Mouse (Mus musculus): Measurements from ENCODE around the gene Ift52.

The Ift52 gene

DNA sequence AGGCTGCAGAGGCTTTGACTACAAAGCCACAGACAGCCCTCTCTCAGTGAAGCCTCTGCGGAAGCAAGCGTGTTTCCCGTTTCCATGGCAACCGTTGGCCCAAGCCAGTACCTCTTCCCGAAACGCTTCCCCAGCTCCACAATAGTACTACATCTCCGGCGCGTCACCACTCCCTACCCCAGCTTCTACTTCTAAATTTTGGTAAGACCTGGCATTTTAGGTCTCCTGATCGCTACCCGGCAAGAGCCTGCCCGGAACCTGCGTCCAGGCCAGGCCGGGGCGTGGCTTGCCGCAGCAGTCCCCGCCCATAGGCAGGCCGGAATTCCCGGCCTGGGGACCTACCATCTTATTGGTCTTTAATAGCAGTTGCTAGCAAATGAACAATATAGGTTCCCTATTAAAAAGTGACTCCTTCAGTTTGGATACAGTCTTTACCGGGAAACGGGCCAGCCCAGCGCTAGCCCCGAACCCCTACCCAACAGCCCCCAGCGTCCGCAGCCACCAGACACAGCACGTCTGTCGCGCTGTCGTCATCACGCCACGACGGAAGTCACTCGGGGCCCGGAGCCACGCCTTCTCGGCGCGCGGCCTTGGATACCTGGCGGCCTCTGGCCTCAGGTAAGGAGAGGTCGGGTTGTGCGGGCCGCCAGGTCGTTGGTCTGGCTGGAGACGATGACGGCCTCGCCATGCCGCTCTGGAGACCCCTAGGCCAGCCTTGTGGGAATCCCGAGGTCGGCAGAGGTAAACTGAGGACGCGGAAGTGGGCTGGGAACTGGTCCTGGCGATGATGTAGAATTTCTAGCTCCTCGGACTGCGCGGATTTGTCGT lies at the start of gene Ift52:
Gene Ift52, plus strand, starts transcription at position 439 of the 828 bp plus-strand sequence.
- DNase-seq: peak; percentile 91

DNA sequence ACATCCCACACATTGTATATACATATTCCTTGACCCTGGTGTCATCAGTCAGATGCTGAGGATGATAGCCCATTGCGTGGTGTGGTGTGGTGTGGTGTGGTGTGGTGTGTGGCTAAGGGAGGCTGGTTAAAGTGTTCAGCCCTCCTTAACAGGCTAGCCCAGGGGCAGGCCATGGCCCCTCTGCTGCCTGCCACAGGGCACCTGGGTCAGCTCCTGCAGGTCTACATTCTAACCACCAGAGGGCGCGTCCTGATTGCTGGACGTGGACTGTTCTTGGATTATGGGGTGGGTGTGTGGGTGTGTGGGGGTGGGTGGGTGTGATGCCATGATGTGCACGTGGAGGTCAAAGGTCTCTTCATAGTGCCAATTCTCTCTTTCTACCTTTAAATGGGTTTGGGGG lies 48.8 kb upstream of the Ift52 start:
- no peak for DNase-seq

DNA sequence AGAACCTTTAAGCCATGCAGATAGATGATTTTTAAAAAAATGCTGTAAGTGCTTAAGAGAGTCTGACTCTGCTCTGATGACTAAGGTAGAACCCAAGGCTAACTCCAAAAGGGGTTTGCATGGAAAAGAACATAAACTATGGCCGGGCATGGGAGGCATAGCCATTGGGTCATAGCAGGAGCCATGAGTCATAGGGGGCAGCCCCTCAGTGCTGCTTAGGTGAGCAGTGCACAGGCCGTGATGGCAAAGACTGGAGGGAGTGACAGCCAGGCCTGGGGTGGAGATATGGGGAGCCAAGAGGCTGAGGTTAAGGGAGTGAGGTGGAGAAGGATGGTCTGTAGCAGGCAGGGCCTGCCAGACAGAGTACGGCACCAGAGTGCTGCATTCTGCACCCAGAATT lies 48.1 kb upstream of the Ift52 start:
- DNase-seq: no peak

- DNase-seq: no peak
Measured at GRCm38 (mm10) chr2:162970896-162971295, 46.3 kb upstream of the Ift52 start.

DNA sequence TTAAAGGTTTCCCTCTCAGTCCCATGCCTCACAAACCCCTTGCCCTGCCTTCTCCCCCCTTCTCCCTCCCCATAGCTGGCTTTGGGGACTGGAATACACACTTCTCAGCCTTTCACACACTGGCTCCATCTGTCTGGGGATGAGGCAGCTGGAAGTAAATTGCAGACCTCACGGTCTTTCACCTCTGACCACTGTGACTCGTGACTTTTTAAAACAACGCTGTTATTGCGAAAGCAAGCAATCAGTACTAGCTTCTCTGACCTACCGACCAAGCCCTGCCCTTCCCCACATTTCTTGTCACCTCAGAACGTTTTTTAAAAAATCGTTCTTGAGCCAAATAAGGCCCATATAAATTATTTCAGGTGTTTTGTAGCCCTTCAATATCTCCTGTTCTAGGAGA lies 44.4 kb upstream of the Ift52 start:
- DNase-seq: no peak

DNA sequence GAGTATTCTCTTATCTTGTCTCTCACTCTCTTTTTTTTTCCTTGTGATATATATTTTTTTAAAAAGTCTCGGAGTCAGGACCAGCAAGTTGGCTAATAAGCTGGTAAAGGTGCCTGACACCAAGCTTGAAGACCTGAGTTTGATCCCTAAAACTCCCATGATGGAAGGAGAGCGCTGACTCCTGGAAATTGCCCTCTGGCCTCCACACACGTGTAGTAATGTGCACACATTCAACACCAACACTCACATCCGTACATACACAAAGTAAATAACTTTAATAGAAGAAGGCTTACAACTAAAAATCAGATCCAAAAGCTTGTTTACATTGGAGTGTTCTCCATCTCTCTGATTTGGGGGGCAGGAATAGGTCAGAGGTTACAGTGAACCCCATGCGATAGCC lies 43.9 kb upstream of the Ift52 start:
- DNase-seq: no peak

GRCm38 (mm10) chr2:162973637-162974036 lies 43.5 kb upstream of the Ift52 start:
- DNase-seq: no peak

DNA sequence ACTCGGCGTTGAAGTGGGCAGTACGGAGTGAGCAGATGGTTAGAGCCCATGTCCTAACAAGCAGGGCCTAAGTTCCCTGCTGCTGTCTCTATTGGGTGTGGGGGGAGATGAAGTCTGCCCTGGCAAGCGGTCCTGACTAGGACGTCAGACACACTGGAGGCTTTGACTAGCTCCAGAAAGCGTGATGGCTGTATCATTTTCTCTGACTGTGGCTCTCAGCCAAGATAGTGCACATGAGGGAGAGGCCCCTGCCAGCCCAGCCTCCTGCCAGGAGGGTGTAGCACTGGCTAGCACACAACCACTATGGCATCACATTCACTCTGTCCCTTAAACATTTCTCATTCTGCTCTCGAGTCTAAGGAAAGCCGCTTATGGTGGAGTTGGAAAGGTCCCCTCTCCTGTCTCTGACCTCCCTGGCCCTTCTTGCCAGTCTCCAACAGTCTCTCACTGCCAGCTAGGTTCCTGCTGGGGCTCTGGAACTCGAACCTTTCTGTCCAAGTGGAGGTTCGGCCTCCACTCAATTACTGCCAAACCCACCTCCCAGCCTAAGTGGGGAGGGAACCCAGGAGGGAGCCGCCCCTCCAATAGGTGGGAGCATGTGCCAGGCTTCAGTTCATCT lies 41.9 kb upstream of the Ift52 start:
- DNase-seq: no peak

DNA sequence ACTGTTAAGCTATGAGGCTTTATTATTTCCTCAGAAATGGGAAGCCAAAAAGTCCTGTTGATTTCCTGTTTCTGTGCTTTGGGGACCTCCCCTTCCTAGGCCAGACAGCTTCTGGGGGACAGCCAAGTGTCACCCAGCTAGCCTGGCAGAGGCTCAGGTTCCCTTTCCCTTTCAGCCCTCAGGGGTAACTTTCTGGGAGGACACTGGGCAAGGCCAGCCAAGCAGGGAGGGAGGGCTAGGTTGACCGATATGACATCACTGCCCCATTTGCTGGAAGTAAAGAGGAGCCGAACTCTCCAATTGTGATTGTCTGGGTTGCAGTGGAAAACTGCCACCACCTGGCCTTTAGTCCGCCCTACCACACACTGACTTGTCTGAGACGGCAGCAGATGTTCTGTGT lies 41.2 kb upstream of the Ift52 start:
- peak; percentile 68 for DNase-seq

DNA sequence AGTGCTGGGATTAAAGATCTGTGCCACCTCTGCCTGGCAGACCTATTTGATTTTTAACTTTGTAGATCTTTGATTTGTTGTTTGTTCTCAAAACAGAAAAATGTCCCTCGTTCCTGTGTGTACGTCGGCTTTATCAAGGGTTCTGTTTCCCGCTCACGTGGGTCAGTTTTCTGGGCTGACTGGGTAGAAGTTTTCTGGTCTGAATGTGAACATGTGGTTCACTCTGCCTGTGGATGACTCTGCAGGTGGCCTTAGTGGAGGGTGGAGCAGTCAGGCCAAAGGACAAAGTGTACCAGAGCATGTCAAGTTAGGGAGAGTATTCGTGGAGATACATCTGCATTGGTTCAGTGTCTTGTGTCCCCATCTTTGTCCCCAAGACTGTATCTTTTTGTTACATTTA lies 32.8 kb upstream of the Ift52 start:
- peak; percentile 85 for DNase-seq

DNA sequence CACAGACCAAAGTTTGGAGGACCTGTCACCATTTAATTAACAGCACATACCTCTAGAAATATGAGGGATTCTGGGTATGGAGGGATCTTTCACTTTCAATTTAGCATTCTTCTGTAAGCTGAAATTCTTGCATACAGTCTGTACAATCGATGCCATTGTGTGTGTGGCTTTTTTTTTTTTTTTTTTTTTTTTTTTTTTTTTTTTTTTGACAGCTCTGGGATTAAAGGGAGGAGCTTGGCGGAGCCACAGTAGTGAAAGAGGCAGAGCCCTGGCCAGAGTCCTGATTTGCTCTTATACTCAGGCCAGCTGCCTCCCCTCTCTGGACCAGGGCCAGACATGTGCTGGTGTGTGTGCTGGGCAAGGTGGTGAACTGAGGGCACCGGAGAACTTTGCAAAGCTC lies 31.2 kb upstream of the Ift52 start:
- peak; percentile 96 for DNase-seq

- no peak for DNase-seq
Measured at GRCm38 (mm10) chr2:162986764-162987163, 30.4 kb upstream of the Ift52 start.

DNA sequence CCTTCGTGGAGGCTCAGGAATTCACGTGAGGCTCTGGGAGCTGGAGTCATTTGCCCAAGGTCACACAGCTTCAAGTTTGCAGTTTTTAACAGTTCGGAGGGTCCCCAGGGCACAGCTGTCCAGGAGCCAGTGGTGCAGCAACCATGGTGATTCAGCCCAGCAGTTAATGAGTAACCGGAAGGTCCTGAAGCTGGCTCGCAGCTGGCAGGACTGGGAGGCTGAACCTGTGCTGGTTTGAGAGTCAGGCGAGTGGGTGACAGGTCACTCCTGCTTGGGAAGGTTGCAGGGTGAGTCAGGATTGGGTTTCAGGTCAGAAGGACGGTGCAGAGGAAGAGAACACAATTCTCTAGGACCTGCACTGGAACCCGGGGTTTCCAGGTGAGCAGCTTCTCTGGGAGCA lies 29.9 kb upstream of the Ift52 start, which contains the start of gene Sgk2:
Gene Sgk2, plus strand, starts transcription at position 113 of the 400 bp plus-strand sequence.
- DNase-seq: peak; percentile 97

- DNase-seq: no peak
Measured at GRCm38 (mm10) chr2:162988235-162988634, 28.9 kb upstream of the Ift52 start.

GRCm38 (mm10) chr2:162991394-162992083 lies 25.6 kb upstream of the Ift52 start:
- DNase-seq: no peak

GRCm38 (mm10) chr2:162992084-162992437 lies 25.1 kb upstream of the Ift52 start:
- peak; percentile 76 for DNase-seq

- peak; percentile 82 for DNase-seq
Measured at GRCm38 (mm10) chr2:162993881-162994616, 23.1 kb upstream of the Ift52 start.

DNA sequence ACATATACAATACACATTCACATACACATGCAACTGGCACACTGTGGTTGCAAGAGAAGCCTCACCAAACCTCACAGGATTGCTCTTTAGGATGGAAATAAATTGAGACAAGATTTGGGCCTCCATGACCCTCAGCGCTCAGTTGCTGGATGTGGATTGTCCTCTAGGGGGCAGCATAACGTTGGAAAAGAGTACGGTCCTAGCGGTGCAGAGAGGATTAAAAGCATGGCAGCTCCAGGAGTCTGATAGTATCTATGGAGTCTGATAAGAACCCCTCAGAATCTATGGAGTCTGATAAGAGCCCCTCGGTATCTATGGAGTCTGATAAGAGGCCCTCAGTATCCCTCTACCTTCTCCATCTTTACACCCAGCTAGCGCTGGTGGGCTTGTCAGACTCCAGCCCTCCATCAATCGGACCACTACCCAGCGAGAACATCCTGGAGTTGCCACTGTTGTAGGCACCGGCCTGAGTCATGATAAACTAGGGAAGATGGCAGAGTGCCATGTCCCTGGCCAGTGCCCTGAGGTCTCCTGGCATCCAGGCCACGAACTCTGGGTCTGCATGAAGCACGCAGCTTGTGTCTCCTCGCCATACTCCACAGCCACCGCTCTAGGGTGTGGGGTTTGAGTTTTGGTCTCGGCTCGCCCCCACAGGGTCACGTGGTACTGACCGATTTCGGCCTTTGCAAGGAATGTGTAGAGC lies 18.5 kb upstream of the Ift52 start:
- peak; percentile 41 for DNase-seq

GRCm38 (mm10) chr2:162999744-163000143 lies 17.4 kb upstream of the Ift52 start:
- DNase-seq: no peak

- no peak for DNase-seq
Measured at GRCm38 (mm10) chr2:163001071-163001470, 16.1 kb upstream of the Ift52 start.

- DNase-seq: no peak
Measured at GRCm38 (mm10) chr2:163007299-163007698, 9.9 kb upstream of the Ift52 start.

- DNase-seq: no peak
Measured at GRCm38 (mm10) chr2:163031289-163031688, 14.1 kb downstream of the Ift52 start.

DNA sequence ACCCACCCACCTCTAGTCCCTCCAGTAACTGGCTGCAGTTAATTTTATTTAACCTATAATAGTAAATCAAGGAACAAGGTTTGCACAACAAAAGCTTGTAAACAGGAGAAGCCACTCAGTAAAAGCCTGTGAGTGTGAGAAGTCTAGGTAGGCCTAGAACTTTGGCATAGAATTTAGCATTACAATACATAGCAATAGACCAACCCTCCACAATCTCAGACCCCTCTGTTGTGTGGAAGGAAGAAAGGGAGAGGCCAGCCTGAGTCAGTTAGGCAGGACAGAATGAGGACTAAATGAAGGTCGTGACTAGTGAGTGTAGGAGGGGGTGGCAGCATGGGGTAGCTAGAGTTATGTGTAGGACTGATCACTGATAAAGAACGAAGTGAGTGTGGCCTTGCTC lies 14.6 kb downstream of the Ift52 start:
- DNase-seq: no peak

Measured in kidney, adult 11 months (tissue).